Mouse (Mus musculus): ENCODE results near the gene Ikzf2. TPM values are rescaled to one million over a fixed set of nuclear protein-coding genes. Genes with fewer than 3 reads are reported as not detected.
A peak's percentile ranks its signal among the peaks of the same experiment; 100 is the strongest.

The Ikzf2 gene
- total and polyA plus RNA-seq, 2 experiments from 2014 or later = 1.8 to 7.3 TPM

DNA sequence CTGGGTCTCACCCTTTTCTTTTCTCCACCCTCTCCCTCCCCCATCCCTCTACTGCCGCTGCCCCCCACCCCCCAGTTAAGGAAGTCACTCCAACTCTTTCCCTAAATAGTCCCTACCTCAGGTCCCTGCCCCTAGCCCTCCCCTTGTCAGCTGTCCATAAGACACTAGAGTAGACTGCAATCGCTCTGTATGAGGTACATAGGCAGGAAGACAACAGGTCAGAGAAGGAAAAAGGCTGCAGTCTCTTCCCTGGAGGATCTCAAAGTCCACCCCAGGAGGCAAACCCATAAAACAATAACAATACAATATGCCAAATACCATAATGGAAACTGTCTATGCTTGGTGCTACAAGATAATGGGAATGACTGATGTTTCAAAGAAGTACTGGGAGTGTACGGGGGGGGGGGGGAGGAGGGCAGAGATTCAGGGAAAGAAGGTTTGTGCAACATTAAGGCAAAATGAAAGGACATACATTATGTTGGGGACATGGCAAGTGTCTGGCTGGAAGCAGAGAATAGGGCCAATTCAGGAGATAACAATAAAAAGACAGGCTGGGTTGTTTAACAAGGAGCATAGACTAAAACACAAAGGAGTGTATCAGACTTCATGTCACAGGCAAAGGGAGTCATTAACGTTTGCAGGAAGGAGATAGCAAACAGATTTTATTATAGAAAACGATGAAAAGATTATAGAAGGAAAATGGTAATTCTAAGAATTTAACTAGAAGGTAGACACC lies 30.8 kb downstream of the Ikzf2 start:
- Histone ChIP-seq H3K9me3 (ENCODE audit: low read length) (no peaks in the 10 kb centered on the region), H3K36me3 (ENCODE audit: insufficient read depth) (no peaks in the 10 kb centered on the region), H3K4me1 (ENCODE audit: insufficient read depth) (no peaks in the 10 kb centered on the region), H3K27me3 (ENCODE audit: insufficient read depth, low read length) (no peaks in the 10 kb centered on the region), H3K9ac (no peak overlapping the region), H3K4me2 (ENCODE audit: low read depth) (no peak overlapping the region), H3K4me3 (ENCODE audit: low read depth, low read length) (no peak overlapping the region), H3K27ac (ENCODE audit: low read depth, low read length) (no peak overlapping the region)
- ATAC-seq = peak; percentile 38; the same call in 1 of the 2 replicates
- DNase-seq = no peak
- WGBS = 47% methylated on average over 5 of the region's 5 CpGs
- no peak for TF ChIP-seq CTCF (IDR thresholded peaks at IDR 0.05; ENCODE audit: low read depth)

DNA sequence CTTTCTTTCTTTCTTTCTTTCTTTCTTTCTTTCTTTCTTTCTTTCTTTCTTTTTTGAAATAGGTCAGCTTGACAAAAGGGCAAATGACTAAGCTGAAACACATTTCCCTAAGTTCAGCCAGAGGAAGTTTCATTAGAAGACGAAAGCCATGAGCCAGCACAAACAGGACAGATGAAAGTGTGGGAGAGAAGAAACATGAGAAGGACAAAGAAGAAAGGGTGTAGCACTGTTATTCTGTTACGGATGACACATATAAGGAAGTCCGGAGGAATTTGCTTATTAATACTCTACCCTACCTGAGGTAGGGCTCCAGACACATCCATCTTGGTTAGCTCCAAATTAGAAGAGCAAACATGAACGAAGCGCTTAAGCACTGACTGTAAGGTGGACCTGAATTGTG lies 31.7 kb downstream of the Ikzf2 start:
- Histone ChIP-seq H3K27me3 (ENCODE audit: insufficient read depth, low read length) (no peaks in the 10 kb centered on the region), H3K4me2 (ENCODE audit: low read depth) (no peak overlapping the region), H3K4me1 (ENCODE audit: insufficient read depth) (no peaks in the 10 kb centered on the region), H3K4me3 (ENCODE audit: low read depth, low read length) (no peak overlapping the region), H3K9me3 (ENCODE audit: low read length) (no peaks in the 10 kb centered on the region), H3K36me3 (ENCODE audit: insufficient read depth) (no peaks in the 10 kb centered on the region), H3K27ac (ENCODE audit: low read depth, low read length) (no peak overlapping the region), H3K9ac (no peak overlapping the region)
- WGBS = 91% methylated on average over 5 of the region's 5 CpGs
- DNase-seq = no peak
- ATAC-seq = no peak
- TF ChIP-seq CTCF (IDR thresholded peaks at IDR 0.05; ENCODE audit: low read depth) = no peak

DNA sequence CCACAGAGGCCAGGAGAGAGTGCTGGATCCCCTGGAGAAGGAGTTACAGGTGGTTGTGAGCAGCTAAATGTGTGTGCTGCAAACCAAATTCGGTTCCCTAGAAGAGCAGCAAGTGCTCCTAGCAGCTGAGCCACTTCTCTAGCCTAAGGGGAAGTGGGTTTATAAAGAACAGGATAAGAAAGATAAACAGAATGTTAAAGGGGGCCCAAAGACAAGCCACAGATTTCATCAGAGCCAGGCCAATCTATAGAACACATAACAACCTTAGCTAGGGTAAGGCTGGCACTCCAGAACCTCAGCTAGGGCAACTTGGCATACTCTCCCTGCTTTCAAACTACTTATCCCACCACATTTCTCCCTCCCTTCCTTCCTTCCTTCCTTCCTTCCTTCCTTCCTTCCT lies 32.1 kb downstream of the Ikzf2 start:
- Histone ChIP-seq H3K9me3 (ENCODE audit: low read length) (no peaks in the 10 kb centered on the region), H3K27me3 (ENCODE audit: insufficient read depth, low read length) (no peaks in the 10 kb centered on the region), H3K4me2 (ENCODE audit: low read depth) (no peak overlapping the region), H3K9ac (no peak overlapping the region), H3K27ac (ENCODE audit: low read depth, low read length) (no peak overlapping the region), H3K4me3 (ENCODE audit: low read depth, low read length) (no peak overlapping the region), H3K36me3 (ENCODE audit: insufficient read depth) (no peaks in the 10 kb centered on the region), H3K4me1 (ENCODE audit: insufficient read depth) (no peaks in the 10 kb centered on the region)
- DNase-seq (no peak), ATAC-seq (no peak)
- TF ChIP-seq CTCF (IDR thresholded peaks at IDR 0.05; ENCODE audit: low read depth) = no peak
- 79% methylated on average over 1 of the region's 1 CpGs for WGBS

DNA sequence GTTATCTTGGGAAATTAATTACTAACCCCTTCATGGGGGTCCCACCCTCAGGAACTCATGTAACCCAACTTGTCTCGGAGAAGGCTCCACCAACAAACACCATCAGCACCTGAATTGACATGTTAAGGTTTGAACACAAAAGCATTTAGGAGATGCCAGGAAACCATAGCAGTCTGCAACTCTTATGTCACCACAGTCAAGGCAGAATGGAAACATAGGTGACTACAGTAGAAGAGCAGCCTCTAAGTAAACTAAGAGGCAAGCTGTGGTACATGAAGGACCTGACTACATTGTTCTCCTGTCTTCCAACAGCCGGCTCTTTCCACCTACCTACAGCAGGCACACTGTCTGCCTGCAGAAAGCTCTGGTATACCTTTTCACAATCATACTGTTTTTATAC lies 33.6 kb downstream of the Ikzf2 start:
- Histone ChIP-seq H3K4me3 (ENCODE audit: low read depth, low read length) (no peak overlapping the region), H3K27ac (ENCODE audit: low read depth, low read length) (no peak overlapping the region), H3K27me3 (ENCODE audit: insufficient read depth, low read length) (no peaks in the 10 kb centered on the region), H3K9ac (no peak overlapping the region), H3K36me3 (ENCODE audit: insufficient read depth) (no peaks in the 10 kb centered on the region), H3K4me1 (ENCODE audit: insufficient read depth) (no peaks in the 10 kb centered on the region), H3K4me2 (ENCODE audit: low read depth) (no peak overlapping the region), H3K9me3 (ENCODE audit: low read length) (no peaks in the 10 kb centered on the region)
- WGBS = 89% methylated on average over 2 of the region's 2 CpGs
- ATAC-seq (no peak), DNase-seq (no peak)
- no peak for TF ChIP-seq CTCF (IDR thresholded peaks at IDR 0.05; ENCODE audit: low read depth)

DNA sequence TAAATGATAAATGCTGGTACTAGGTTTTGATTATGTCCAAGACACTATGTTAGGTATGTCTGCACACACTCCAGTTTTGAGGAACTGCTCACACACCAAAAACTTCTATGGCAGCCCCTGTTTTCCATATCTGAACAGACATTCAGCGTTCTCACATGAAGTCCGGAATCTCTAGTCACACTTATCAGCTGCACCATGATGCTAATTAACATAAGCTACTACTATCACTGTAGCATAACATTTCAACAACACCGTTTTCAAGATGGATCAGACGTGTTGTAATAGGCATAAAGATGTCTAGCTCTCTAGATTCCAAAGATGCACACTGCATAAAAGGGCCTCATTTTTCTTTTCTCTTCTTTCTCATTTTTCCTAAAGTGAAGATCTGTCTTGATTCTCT lies 43.9 kb downstream of the Ikzf2 start:
- 72% methylated on average over 4 of the region's 4 CpGs for WGBS

DNA sequence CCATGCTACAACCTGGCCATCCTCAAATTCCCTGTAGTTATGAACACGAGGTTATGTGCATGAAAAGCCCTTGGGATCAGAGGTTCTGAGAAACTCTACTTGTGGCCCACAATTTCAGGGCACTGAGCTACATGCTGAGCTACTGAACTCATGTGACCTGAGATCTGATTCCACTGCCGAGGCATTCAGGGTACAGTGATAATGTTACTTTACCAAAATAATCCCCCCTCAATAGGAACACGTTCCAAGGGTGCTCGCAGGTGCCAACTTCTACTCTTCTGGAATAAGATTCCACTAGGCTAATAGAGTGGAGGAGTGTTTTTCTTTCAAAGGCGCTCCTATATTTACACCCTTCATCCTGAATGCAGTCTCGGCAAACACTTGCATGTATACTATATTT lies 45.1 kb downstream of the Ikzf2 start:
- TF ChIP-seq CTCF (IDR thresholded peaks at IDR 0.05; ENCODE audit: low read depth) = no peak
- Histone ChIP-seq H3K27me3 (ENCODE audit: insufficient read depth, low read length) (no peaks in the 10 kb centered on the region), H3K4me1 (ENCODE audit: insufficient read depth) (no peaks in the 10 kb centered on the region), H3K4me3 (ENCODE audit: low read depth, low read length) (no peak overlapping the region), H3K9me3 (ENCODE audit: low read length) (no peaks in the 10 kb centered on the region), H3K27ac (ENCODE audit: low read depth, low read length) (no peak overlapping the region), H3K36me3 (ENCODE audit: insufficient read depth) (no peaks in the 10 kb centered on the region), H3K4me2 (ENCODE audit: low read depth) (no peak overlapping the region), H3K9ac (no peak overlapping the region)
- DNase-seq = no peak
- ATAC-seq = no peak
- WGBS = 69% methylated on average over 6 of the region's 6 CpGs

More for the DNA sequence above, 43.9 kb downstream of the Ikzf2 start:
- Histone ChIP-seq H3K4me2 (ENCODE audit: low read depth) (no peak overlapping the region), H3K9me3 (ENCODE audit: low read length) (no peaks in the 10 kb centered on the region), H3K36me3 (ENCODE audit: insufficient read depth) (no peaks in the 10 kb centered on the region), H3K4me1 (ENCODE audit: insufficient read depth) (no peaks in the 10 kb centered on the region), H3K27me3 (ENCODE audit: insufficient read depth, low read length) (no peaks in the 10 kb centered on the region), H3K9ac (no peak overlapping the region), H3K27ac (ENCODE audit: low read depth, low read length) (no peak overlapping the region), H3K4me3 (ENCODE audit: low read depth, low read length) (no peak overlapping the region)
- TF ChIP-seq CTCF (IDR thresholded peaks at IDR 0.05; ENCODE audit: low read depth) = no peak
- no peak for ATAC-seq
- no peak for DNase-seq

DNA sequence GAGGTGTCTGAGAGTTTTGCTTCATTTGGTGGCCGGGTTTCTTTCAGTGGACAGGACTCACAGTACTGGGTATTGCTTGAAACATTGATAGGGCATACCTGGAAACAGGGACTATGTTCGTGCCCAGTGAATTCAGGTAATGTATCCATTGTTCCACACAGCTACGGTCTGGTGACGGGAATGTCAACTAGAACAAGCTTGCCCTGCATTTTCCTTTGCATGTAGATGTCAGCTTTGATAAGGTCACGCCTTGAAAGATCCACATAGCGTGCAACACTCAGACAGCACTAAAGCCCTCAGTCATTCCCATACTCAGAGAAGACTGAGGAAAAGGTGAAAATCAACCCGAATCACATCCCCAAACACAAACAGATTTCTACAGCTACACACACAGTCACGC lies 48.7 kb downstream of the Ikzf2 start:
- Histone ChIP-seq H3K4me3 (ENCODE audit: low read depth, low read length) (no peak overlapping the region), H3K4me2 (ENCODE audit: low read depth) (no peak overlapping the region), H3K9me3 (ENCODE audit: low read length) (no peaks in the 10 kb centered on the region), H3K36me3 (ENCODE audit: insufficient read depth) (no peaks in the 10 kb centered on the region), H3K27ac (ENCODE audit: low read depth, low read length) (no peak overlapping the region), H3K27me3 (ENCODE audit: insufficient read depth, low read length) (no peaks in the 10 kb centered on the region), H3K9ac (no peak overlapping the region), H3K4me1 (ENCODE audit: insufficient read depth) (no peaks in the 10 kb centered on the region)
- DNase-seq = no peak
- TF ChIP-seq CTCF (IDR thresholded peaks at IDR 0.05; ENCODE audit: low read depth) = no peak
- WGBS = 90% methylated on average over 8 of the region's 8 CpGs
- no peak for ATAC-seq

All from forebrain, postnatal 0 days (tissue).